Mouse (Mus musculus): Measurements from ENCODE around the gene Laptm5. TPM values are rescaled to one million over a fixed set of nuclear protein-coding genes. Genes with fewer than 3 reads are reported as not detected.

Laptm5 gene
- polyA plus RNA-seq, 1 experiment from 2014 or later: 81.0 TPM

DNA sequence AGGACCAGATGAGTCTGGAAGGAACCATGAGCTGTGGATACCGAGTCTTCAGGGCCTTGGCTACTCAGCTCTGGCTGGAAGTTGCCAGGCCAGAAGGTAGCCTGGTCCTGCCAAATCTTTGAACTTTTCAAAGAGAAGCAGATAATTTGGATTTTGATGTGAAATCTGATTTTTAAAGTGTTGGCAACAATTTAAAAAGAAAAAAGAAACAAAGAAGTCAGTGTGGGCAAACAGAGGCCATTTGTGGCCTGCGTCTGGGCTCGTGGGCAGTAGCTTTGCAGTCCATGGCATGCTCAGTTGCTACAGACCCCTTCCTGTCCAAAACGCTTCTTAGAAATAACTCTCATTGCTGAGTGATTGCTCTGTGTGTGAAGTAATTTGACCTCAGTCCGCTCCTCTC lies 31.6 kb upstream of the Laptm5 start:
- H3K4me3 ChIP-seq (replicated peaks): no peak overlapping the region
- no peaks in the 10 kb centered on the region for H3K36me3 ChIP-seq (replicated peaks)
- H3K27ac ChIP-seq (replicated peaks): no peak overlapping the region
- no peaks in the 10 kb centered on the region for H3K9me3 ChIP-seq (replicated peaks)
- H3K4me2 ChIP-seq: no peak overlapping the region
- H3K9ac ChIP-seq: no peak overlapping the region
- no peak for ATAC-seq (ENCODE audit: insufficient read depth)
- H3K27me3 ChIP-seq: peaks cover 8% of the 10 kb centered on the region; the same call in 1 of the 2 replicates
- no peaks in the 10 kb centered on the region for H3K4me1 ChIP-seq (replicated peaks)
- 38% methylated on average over 5 of the region's 5 CpGs for WGBS (ENCODE audit: insufficient replicate concordance)

DNA sequence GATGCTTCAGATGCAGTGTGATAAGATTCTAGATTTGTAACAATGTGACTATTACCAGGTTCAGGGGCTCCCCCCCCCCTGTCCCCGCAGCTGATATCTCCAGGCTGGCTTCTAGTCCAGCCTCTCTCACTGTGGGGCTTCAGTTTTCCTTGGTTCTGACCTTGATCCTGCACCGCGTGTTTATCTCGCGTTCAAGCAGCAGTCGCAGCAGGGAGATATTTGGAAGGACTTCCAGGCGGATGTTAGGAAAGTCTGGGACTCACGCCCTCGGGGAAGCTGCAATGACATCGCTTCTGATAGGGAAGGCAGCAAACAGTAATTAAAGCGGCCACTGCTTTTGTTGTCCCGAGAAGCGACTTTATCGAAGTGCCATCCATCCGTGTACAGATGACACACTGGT lies 30.2 kb upstream of the Laptm5 start:
- no peak overlapping the region for H3K9ac ChIP-seq
- no peak overlapping the region for H3K27ac ChIP-seq (replicated peaks)
- H3K9me3 ChIP-seq (replicated peaks): no peaks in the 10 kb centered on the region
- WGBS (ENCODE audit: insufficient replicate concordance): 58% methylated on average over 15 of the region's 15 CpGs
- no peak overlapping the region for H3K4me2 ChIP-seq
- no peak overlapping the region for H3K4me3 ChIP-seq (replicated peaks)
- no peak for ATAC-seq (ENCODE audit: insufficient read depth)
- H3K4me1 ChIP-seq (replicated peaks): no peaks in the 10 kb centered on the region
- H3K36me3 ChIP-seq (replicated peaks): no peaks in the 10 kb centered on the region
- H3K27me3 ChIP-seq: no peaks in the 10 kb centered on the region

DNA sequence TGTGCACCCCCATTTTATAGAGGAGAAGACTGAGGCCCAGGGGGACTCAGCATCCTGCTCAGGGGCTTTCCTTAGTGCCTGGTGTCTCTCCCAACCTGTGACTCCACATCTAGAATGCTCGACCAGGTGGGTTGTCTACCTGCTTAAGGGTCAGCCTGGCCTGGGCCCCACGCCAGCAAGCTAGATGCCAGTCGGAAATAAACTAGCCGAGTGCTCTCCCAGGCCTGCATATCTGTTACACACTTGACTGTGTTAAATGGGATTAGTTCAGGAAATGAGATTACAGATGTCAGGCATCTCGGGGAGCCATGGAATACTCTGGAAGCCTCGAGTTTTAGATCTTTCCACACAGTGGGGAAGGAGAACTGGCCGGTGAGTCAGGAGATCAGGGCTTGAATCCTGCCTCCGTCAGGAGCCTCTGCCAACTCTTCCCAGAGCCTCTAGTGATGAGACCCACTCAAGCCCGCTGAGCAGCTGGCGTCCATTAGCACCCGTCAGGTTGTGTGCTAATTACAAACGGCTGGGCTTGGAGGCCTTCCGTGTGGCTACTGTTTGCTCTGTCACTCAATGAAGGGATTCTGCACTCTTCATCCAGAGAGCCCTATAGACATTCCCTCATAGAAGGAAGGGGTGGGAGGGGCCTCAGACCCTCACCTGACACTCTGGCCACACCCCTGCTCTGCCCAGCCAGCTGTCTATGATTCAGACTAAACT lies 28.9 kb upstream of the Laptm5 start:
- no peak overlapping the region for H3K4me3 ChIP-seq (replicated peaks)
- no peaks in the 10 kb centered on the region for H3K4me1 ChIP-seq (replicated peaks)
- no peaks in the 10 kb centered on the region for H3K36me3 ChIP-seq (replicated peaks)
- 53% methylated on average over 13 of the region's 13 CpGs for WGBS (ENCODE audit: insufficient replicate concordance)
- H3K9ac ChIP-seq: no peak overlapping the region
- H3K9me3 ChIP-seq (replicated peaks): no peaks in the 10 kb centered on the region
- no peak for ATAC-seq (ENCODE audit: insufficient read depth)
- no peak overlapping the region for H3K27ac ChIP-seq (replicated peaks)
- H3K4me2 ChIP-seq: no peak overlapping the region
- no peaks in the 10 kb centered on the region for H3K27me3 ChIP-seq

DNA sequence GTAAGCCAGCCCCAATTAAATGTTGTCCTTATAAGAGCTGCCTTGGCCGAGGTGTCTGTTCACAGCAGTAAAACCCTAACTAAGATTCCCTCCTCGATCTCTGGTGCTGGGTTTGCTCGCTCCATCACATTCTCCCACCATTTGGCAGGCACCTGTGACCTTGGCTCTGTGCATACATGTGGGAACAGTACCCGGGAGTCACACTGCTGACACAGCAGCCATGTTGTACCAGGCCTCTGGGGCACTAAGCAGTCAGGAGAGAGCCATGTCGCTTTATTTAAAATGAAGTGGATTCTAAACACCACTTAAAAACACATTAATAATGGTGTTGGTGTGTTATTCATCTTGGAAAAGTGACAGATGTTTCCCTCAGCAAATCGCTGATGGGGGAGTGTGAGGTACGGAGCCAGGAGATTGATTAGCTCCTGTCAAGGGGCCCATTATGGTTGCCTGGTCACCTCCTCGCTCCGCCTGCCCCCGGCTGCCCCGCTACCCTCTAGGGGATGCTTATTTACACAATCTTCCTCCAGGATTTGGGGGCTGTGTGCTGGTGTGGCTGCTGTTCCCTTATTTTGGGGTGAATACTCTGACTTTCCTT lies 25.7 kb upstream of the Laptm5 start:
- ATAC-seq (ENCODE audit: insufficient read depth): no peak
- Histone ChIP-seq H3K36me3 (replicated peaks) (no peaks in the 10 kb centered on the region), H3K4me3 (replicated peaks) (no peak overlapping the region), H3K4me2 (no peak overlapping the region), H3K27ac (replicated peaks) (no peak overlapping the region), H3K4me1 (replicated peaks) (peaks cover 5% of the 10 kb centered on the region; the same call in 1 of the 2 replicates), H3K9me3 (replicated peaks) (no peaks in the 10 kb centered on the region), H3K9ac (no peak overlapping the region), H3K27me3 (no peaks in the 10 kb centered on the region)
- WGBS (ENCODE audit: insufficient replicate concordance): 60% methylated on average over 11 of the region's 11 CpGs

DNA sequence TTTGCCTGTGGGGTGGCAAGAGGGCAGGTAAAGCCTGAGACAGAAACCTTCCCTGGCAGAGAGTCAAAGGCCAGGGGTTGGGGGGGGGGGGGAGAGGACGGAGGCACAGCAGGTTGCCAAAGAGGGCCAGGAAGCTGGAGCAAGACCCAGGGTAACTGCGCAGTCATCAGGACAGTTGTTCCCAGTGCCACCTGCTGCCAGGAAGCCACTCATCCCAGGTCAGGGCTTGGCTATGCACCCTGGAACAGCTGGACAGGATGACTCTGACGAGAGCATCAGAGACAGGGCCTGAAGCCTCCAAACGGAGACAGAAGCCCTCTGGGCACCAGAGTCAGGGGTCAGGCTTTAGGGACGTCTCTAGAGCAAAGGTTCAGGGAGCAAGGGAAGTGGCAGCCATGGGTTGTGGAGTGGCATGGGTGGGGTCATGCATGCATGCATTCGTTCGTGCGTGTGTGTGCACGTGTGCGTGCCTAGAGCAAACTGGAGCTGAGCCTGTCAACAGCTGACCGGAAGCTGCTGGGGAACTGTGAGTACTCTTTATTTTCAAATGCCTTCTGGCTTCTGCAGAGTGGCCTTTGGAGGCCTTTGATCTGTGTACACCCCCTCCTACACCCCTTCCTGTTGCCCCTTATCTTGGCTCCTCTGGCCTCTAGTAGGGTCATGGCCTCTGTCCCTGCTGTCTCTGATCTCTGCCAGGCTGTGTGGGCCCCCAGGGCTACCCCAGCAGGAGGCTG lies 23.0 kb upstream of the Laptm5 start:
- WGBS (ENCODE audit: insufficient replicate concordance): 31% methylated on average over 11 of the region's 11 CpGs
- H3K9ac ChIP-seq: no peak overlapping the region
- peak; percentile 9; the same call in 1 of the 2 replicates for ATAC-seq (ENCODE audit: insufficient read depth)
- H3K36me3 ChIP-seq (replicated peaks): no peaks in the 10 kb centered on the region
- H3K9me3 ChIP-seq (replicated peaks): no peaks in the 10 kb centered on the region
- no peak overlapping the region for H3K4me2 ChIP-seq
- no peak overlapping the region for H3K27ac ChIP-seq (replicated peaks)
- H3K4me1 ChIP-seq (replicated peaks): peaks cover 5% of the 10 kb centered on the region; the same call in 1 of the 2 replicates
- no peak overlapping the region for H3K4me3 ChIP-seq (replicated peaks)
- H3K27me3 ChIP-seq: no peaks in the 10 kb centered on the region

DNA sequence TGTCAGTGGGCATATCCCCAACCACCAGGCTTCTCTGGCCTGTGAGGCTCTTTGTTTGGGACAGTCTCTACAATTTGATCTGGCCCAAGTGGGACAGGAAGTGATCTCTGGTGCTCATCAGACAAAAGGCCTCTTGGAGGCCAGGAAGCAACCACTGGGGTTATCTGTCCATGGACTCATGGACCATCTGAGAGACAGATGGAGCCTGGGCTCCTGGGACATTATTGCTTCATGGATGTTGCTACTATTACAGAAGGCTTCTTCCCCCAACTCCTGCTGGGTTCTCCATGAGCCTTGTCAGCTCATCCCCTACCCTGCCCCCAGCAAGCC lies 22.4 kb upstream of the Laptm5 start:
- no peaks in the 10 kb centered on the region for H3K9me3 ChIP-seq (replicated peaks)
- no peak overlapping the region for H3K9ac ChIP-seq
- H3K4me3 ChIP-seq (replicated peaks): no peak overlapping the region
- no peak for ATAC-seq (ENCODE audit: insufficient read depth)
- no peaks in the 10 kb centered on the region for H3K36me3 ChIP-seq (replicated peaks)
- H3K4me1 ChIP-seq (replicated peaks): peaks cover 5% of the 10 kb centered on the region; the same call in 1 of the 2 replicates
- H3K27me3 ChIP-seq: no peaks in the 10 kb centered on the region
- no peak overlapping the region for H3K4me2 ChIP-seq
- no peak overlapping the region for H3K27ac ChIP-seq (replicated peaks)

DNA sequence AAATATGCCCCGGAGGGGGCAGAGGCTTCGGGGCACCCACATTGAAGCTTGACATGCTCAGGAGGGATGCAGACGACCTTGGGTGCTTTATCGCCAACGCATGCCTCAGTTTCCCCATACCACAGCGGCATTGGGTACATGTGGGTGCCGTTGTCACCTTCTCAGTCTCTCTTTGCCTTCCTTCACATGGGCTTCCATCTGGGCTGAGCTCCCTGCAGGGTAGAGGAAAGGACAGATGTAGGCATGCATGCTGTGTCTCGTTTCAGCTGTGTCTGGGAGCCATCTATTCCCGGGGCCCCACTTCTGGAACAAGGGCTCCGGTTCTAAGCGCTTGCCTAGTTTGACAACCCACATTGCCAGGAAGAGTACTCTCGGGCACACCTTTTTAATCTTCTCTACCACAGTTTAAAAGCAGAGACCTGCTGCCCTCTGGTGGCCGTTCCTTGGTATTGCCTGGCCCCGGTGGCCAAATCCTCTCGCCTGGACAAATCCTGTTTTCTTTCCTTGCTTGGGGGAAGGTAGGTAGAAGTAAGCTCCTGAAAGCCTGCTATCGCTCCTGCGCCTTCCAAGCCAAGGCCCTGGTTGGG lies 20.8 kb upstream of the Laptm5 start:
- Histone ChIP-seq H3K4me2 (no peak overlapping the region), H3K27me3 (no peaks in the 10 kb centered on the region), H3K9ac (no peak overlapping the region), H3K4me3 (replicated peaks) (no peak overlapping the region), H3K9me3 (replicated peaks) (no peaks in the 10 kb centered on the region), H3K27ac (replicated peaks) (no peak overlapping the region), H3K4me1 (replicated peaks) (peaks cover 5% of the 10 kb centered on the region; the same call in 1 of the 2 replicates), H3K36me3 (replicated peaks) (no peaks in the 10 kb centered on the region)
- ATAC-seq (ENCODE audit: insufficient read depth): no peak
- 32% methylated on average over 17 of the region's 17 CpGs for WGBS (ENCODE audit: insufficient replicate concordance)

DNA sequence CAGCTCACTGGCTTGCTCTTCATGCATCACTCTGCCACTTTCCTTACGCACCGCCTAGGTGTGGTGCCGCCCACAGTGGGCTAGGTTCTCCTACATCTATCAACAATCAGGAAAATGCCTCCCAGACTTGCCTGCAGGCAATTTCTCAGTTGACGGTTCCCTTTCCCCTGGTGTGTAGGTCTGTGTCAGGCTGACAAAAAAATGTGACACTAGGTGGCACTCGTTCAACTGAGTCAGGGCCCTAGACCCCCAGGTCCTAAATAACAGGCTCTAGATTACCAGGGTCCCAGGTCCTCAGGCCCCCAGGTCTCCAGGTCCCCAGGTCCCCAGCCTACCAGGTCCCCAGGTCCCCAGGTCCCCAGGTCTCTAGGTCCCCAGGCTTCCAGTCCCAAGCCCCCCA lies 19.2 kb upstream of the Laptm5 start:
- Histone ChIP-seq H3K27ac (replicated peaks) (no peak overlapping the region), H3K9me3 (replicated peaks) (no peaks in the 10 kb centered on the region), H3K4me1 (replicated peaks) (peaks cover 5% of the 10 kb centered on the region; the same call in 1 of the 2 replicates), H3K4me2 (no peak overlapping the region), H3K36me3 (replicated peaks) (no peaks in the 10 kb centered on the region), H3K9ac (no peak overlapping the region), H3K27me3 (no peaks in the 10 kb centered on the region), H3K4me3 (replicated peaks) (no peak overlapping the region)
- 45% methylated on average over 5 of the region's 5 CpGs for WGBS (ENCODE audit: insufficient replicate concordance)
- no peak for ATAC-seq (ENCODE audit: insufficient read depth)

DNA sequence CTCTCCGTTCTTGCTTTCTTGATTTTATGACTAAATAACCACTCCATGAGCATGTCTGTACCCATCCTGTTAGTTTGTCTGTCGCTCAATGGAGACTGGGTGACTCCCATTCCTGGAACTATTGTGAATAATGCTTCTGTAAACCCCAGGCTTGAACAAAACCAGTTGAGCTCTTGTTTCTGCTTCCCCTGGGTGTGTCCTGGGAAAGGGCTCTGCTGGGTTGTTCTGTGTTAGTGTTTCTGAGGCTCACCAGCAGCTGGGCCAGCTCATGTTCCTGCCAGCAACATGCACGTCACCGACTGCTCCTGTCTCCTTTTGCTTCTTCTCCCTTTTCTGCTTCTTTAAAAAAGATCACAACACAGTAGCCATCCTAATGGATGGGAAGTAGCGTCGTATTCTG lies 17.2 kb upstream of the Laptm5 start:
- H3K36me3 ChIP-seq (replicated peaks): no peaks in the 10 kb centered on the region
- no peak overlapping the region for H3K4me3 ChIP-seq (replicated peaks)
- no peak for ATAC-seq (ENCODE audit: insufficient read depth)
- H3K9me3 ChIP-seq (replicated peaks): no peaks in the 10 kb centered on the region
- H3K27me3 ChIP-seq: no peaks in the 10 kb centered on the region
- H3K4me2 ChIP-seq: no peak overlapping the region
- no peak overlapping the region for H3K9ac ChIP-seq
- no peak overlapping the region for H3K27ac ChIP-seq (replicated peaks)
- 55% methylated on average over 6 of the region's 6 CpGs for WGBS (ENCODE audit: insufficient replicate concordance)
- H3K4me1 ChIP-seq (replicated peaks): no peaks in the 10 kb centered on the region

DNA sequence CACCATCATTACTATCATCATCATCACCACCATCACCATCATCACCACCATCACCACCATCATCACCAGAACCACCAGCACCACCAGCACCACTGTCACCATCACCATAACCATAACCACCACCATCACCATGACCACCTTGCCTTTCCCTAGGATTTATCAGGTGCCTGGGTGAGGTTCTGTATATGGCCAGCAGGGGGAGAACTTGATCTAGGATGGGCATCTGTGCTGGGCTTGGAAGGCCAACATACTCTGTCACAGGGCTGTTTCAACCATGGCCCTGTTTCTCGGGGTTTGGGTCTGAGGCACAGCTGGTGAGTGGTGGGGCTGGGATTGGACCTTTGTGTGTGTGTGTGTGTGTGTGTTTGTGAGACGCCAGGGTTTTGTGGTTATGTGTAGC lies 16.6 kb upstream of the Laptm5 start:
- no peak overlapping the region for H3K9ac ChIP-seq
- no peaks in the 10 kb centered on the region for H3K36me3 ChIP-seq (replicated peaks)
- H3K9me3 ChIP-seq (replicated peaks): no peaks in the 10 kb centered on the region
- WGBS (ENCODE audit: insufficient replicate concordance): 41% methylated on average over 2 of the region's 2 CpGs
- H3K27ac ChIP-seq (replicated peaks): no peak overlapping the region
- H3K4me2 ChIP-seq: no peak overlapping the region
- H3K27me3 ChIP-seq: no peaks in the 10 kb centered on the region
- no peaks in the 10 kb centered on the region; the same call in 1 of the 2 replicates for H3K4me1 ChIP-seq (replicated peaks)
- H3K4me3 ChIP-seq (replicated peaks): no peak overlapping the region
- ATAC-seq (ENCODE audit: insufficient read depth): no peak

DNA sequence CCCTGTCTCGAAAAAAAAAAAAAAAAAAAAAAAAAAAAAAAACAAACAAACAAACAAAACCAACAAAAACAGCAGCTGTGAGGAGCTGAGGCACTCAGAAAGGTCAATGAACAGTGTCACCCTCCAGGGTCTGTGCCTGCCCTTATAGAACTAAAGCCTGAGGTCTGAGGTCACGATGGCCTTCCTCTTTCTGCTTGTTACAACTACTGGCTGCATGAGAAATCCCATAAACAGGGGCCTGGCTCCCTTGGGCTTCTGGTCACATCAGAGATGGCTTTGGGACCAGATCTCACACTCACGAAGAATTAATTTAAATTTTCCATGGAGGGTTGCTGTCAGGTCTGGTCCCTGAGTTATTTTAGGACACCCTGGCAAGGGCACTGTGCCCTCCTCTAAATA lies 13.5 kb upstream of the Laptm5 start:
- 30% methylated on average over 3 of the region's 3 CpGs for WGBS (ENCODE audit: insufficient replicate concordance)
- Histone ChIP-seq H3K27me3 (no peaks in the 10 kb centered on the region), H3K9ac (no peak overlapping the region), H3K4me2 (no peak overlapping the region), H3K4me1 (replicated peaks) (peaks cover 11% of the 10 kb centered on the region), H3K9me3 (replicated peaks) (no peaks in the 10 kb centered on the region), H3K27ac (replicated peaks) (no peak overlapping the region), H3K36me3 (replicated peaks) (no peaks in the 10 kb centered on the region), H3K4me3 (replicated peaks) (no peak overlapping the region)
- no peak for ATAC-seq (ENCODE audit: insufficient read depth)
